35 mouse cellular contexts compared by ENCODE assay signal in the genomic region with DNA sequence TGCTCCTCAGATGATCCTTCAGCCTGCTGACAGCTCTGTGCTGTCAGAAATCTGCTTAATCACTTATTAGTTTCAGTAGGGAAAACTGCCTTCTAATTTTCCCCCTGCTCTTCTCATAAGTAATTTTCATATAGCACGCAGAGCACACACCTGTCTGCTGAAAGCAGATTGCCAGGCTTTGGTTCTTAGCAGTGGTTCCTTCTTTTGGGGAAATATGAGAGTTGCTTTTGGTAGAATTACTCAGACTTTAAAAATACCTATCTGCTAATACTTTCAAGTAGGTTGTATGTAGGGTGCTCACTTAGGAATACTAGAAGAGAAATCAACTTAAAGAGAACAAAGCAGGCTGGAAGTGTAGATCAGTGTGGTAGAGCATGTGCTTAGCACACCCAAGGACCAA.
"Had no signal": no experiment of that assay in that cellular context is flagged by ENCODE, and none has a peak within 500 bp of the region (broad histone marks: within the 10 kb centered on the region; RNA-seq: fewer than 3 reads in every experiment).

No protein-coding gene starts in this region.

- H3K27me3 ChIP-seq: heart, embryonic 12.5 days; heart, embryonic 13.5 days; heart, embryonic 15.5 days; hindbrain, embryonic 12.5 days; hindbrain, embryonic 13.5 days; hindbrain, embryonic 15.5 days; intestine, embryonic 15.5 days; kidney, embryonic 15.5 days had no signal

- H3K4me2 ChIP-seq: heart, embryonic 11.5 days; heart, embryonic 12.5 days; heart, embryonic 13.5 days; heart, embryonic 15.5 days; hindbrain, embryonic 12.5 days; hindbrain, embryonic 13.5 days; hindbrain, embryonic 14.5 days; hindbrain, embryonic 15.5 days; intestine, embryonic 15.5 days; kidney, embryonic 15.5 days had no signal

- ATAC-seq: hindbrain, embryonic 16.5 days; hindbrain, postnatal 0 days; inflammation-experienced regulatory T-cells, adult 6 months; intestine, embryonic 15.5 days; intestine, embryonic 16.5 days; intestine, postnatal 0 days had no signal

- DNase-seq: heart, postnatal 10 days; heart, postnatal 14 days; heart, postnatal 36 days; heart, postnatal 4 days; kidney, adult 11 months; kidney, adult 18-20 months; kidney, adult 2 months; kidney, adult 8-10 months; kidney, adult 9 months; kidney, postnatal 10 days; kidney, postnatal 14 days; kidney, postnatal 25 days; kidney, postnatal 36 days; kidney, postnatal 4 days; layer of hippocampus, adult 9-11 months; layer of hippocampus, postnatal 36 days had no signal

- H3K36me3 ChIP-seq: heart, embryonic 13.5 days; hindbrain, embryonic 12.5 days; hindbrain, embryonic 15.5 days; intestine, embryonic 15.5 days; kidney, embryonic 15.5 days had no signal

- H3K4me3 ChIP-seq: heart, embryonic 10.5 days; heart, embryonic 12.5 days; heart, embryonic 13.5 days; heart, embryonic 15.5 days; hindbrain, embryonic 12.5 days; hindbrain, embryonic 13.5 days; hindbrain, embryonic 15.5 days; intestine, embryonic 15.5 days; kidney, embryonic 15.5 days; layer of hippocampus, adult 2 months; left cerebral cortex, adult 2 months had no signal

- H3K27ac ChIP-seq: heart, embryonic 10.5 days; heart, embryonic 13.5 days; heart, embryonic 15.5 days; hindbrain, embryonic 12.5 days; hindbrain, embryonic 13.5 days; hindbrain, embryonic 14.5 days; hindbrain, embryonic 15.5 days; hindbrain, postnatal 0 days; intestine, embryonic 15.5 days; kidney, embryonic 15.5 days; kidney, postnatal 0 days; layer of hippocampus, adult 2 months; left cerebral cortex, adult 2 months had no signal

- H3K4me1 ChIP-seq: heart, embryonic 12.5 days; intestine, embryonic 15.5 days had no signal

- H3K9me3 ChIP-seq: heart, embryonic 10.5 days; heart, embryonic 12.5 days; heart, embryonic 13.5 days; heart, embryonic 15.5 days; hindbrain, embryonic 12.5 days; hindbrain, embryonic 13.5 days; hindbrain, embryonic 15.5 days; intestine, embryonic 15.5 days; kidney, embryonic 15.5 days had no signal

- H3K9ac ChIP-seq: heart, embryonic 12.5 days; heart, embryonic 13.5 days; heart, embryonic 15.5 days; hindbrain, embryonic 12.5 days; hindbrain, embryonic 13.5 days; hindbrain, embryonic 14.5 days; hindbrain, embryonic 15.5 days; intestine, embryonic 15.5 days; kidney, embryonic 15.5 days had no signal
